Mouse (Mus musculus) testis, adult 2 months (tissue): ENCODE measurements around the gene Zmat5. TPM values are rescaled to one million over a fixed set of nuclear protein-coding genes. Genes with fewer than 3 reads are reported as not detected.

Experiments
- H3K27ac ChIP-seq: fragments of 200-500 bp; 2 replicates; pipeline ENCODE4 v1.5.1; 2012; ENCODE audit warnings: low read depth, low read length; ENCODE audit not compliant: control insufficient read depth, insufficient read depth
- H3K27me3 ChIP-seq: fragments of 200-500 bp; 2 replicates; pipeline ENCODE4 v1.6.1; 2012; ENCODE audit warnings: mild to moderate bottlenecking, low read length, moderate library complexity; ENCODE audit not compliant: control insufficient read depth, insufficient read depth
- H3K36me3 ChIP-seq: fragments of 200-500 bp; 2 replicates; pipeline ENCODE4 v1.6.1; 2012; ENCODE audit warnings: mild to moderate bottlenecking, low read length; ENCODE audit not compliant: control insufficient read depth, insufficient read depth
- H3K4me1 ChIP-seq: fragments of 200-500 bp; 2 replicates; pipeline ENCODE4 v1.6.1; 2012; ENCODE audit warnings: low read length; ENCODE audit not compliant: control insufficient read depth, insufficient read depth
- H3K4me3 ChIP-seq: fragments of 200-500 bp; 2 replicates; pipeline ENCODE4 v1.5.1; 2012; ENCODE audit warnings: low read depth, mild to moderate bottlenecking, low read length, moderate library complexity, mixed read lengths; ENCODE audit not compliant: control insufficient read depth
- CTCF ChIP-seq: fragments of 200-500 bp; IDR thresholded peaks from 2 replicates; pipeline ENCODE4 v1.5.1; 2012; ENCODE audit warnings: low read depth, mild to moderate bottlenecking, inconsistent platforms, low read length, moderate library complexity; ENCODE audit not compliant: control insufficient read depth, insufficient read depth, insufficient replicate concordance
- POLR2A ChIP-seq: fragments of 200-500 bp; IDR thresholded peaks from 2 replicates; pipeline ENCODE4 v1.6.1; 2012; ENCODE audit warnings: low read depth, mild to moderate bottlenecking, inconsistent platforms, low read length, moderate library complexity; ENCODE audit not compliant: control insufficient read depth
- polyA plus RNA-seq: library from polyadenylated mRNA; depleted of rRNA; stranded (reverse); fragments of >200 nt; gene quantifications from 2 replicates; pipeline ENCODE4 v1.2.3, GENCODE M21; 2012

Zmat5 gene
- polyA plus RNA-seq, 1 experiment: 27.4 TPM

GRCm38 (mm10) chr11:4721728-4722127, 17.2 kb downstream of the Zmat5 start:
- Histone ChIP-seq H3K4me3 (no peak overlapping the region), H3K36me3 (no peaks in the 10 kb centered on the region), H3K27me3 (no peaks in the 10 kb centered on the region), H3K4me1 (peaks cover 2% of the 10 kb centered on the region; the same call in 1 of the 2 replicates), H3K27ac (no peak overlapping the region)
- TF ChIP-seq POLR2A: no peak
- no peak for TF ChIP-seq CTCF

GRCm38 (mm10) chr11:4729603-4730002, 25.1 kb downstream of the Zmat5 start:
- H3K27ac ChIP-seq: no peak overlapping the region
- no peaks in the 10 kb centered on the region for H3K36me3 ChIP-seq
- no peaks in the 10 kb centered on the region for H3K27me3 ChIP-seq
- no peak overlapping the region for H3K4me3 ChIP-seq
- H3K4me1 ChIP-seq: no peaks in the 10 kb centered on the region
- TF ChIP-seq CTCF (no peak), POLR2A (no peak)

- Histone ChIP-seq H3K4me3 (no peak overlapping the region), H3K27ac (no peak overlapping the region)
- no peak for TF ChIP-seq POLR2A
- no peak for TF ChIP-seq CTCF
Measured at GRCm38 (mm10) chr11:4730096-4730495, 25.6 kb downstream of the Zmat5 start.

GRCm38 (mm10) chr11:4730913-4731312, 26.4 kb downstream of the Zmat5 start:
- Histone ChIP-seq H3K27ac (no peak overlapping the region), H3K27me3 (no peaks in the 10 kb centered on the region), H3K4me1 (no peaks in the 10 kb centered on the region), H3K36me3 (no peaks in the 10 kb centered on the region), H3K4me3 (no peak overlapping the region)
- TF ChIP-seq POLR2A (no peak), CTCF (no peak)

More at GRCm38 (mm10) chr11:4730096-4730495, 25.6 kb downstream of the Zmat5 start:
- no peaks in the 10 kb centered on the region for H3K36me3 ChIP-seq
- no peaks in the 10 kb centered on the region for H3K27me3 ChIP-seq
- H3K4me1 ChIP-seq: no peaks in the 10 kb centered on the region

- H3K27me3 ChIP-seq: no peaks in the 10 kb centered on the region
- TF ChIP-seq POLR2A (no peak), CTCF (no peak)
- H3K27ac ChIP-seq: no peak overlapping the region
- no peaks in the 10 kb centered on the region for H3K4me1 ChIP-seq
- H3K36me3 ChIP-seq: no peaks in the 10 kb centered on the region
- H3K4me3 ChIP-seq: no peak overlapping the region
Measured at GRCm38 (mm10) chr11:4731781-4732180, 27.3 kb downstream of the Zmat5 start.

- H3K4me3 ChIP-seq: no peak overlapping the region
- TF ChIP-seq CTCF (peak; percentile 15; the same call in 1 of the 2 replicates), POLR2A (no peak)
- H3K36me3 ChIP-seq: no peaks in the 10 kb centered on the region; the same call in 1 of the 2 replicates
- H3K27me3 ChIP-seq: no peaks in the 10 kb centered on the region
- H3K4me1 ChIP-seq: no peaks in the 10 kb centered on the region
- no peak overlapping the region for H3K27ac ChIP-seq
Measured at GRCm38 (mm10) chr11:4734179-4734578, 29.7 kb downstream of the Zmat5 start.

- TF ChIP-seq POLR2A: no peak
- no peak for TF ChIP-seq CTCF
- Histone ChIP-seq H3K4me3 (no peak overlapping the region), H3K27me3 (no peaks in the 10 kb centered on the region), H3K36me3 (no peaks in the 10 kb centered on the region; the same call in 1 of the 2 replicates), H3K27ac (no peak overlapping the region), H3K4me1 (no peaks in the 10 kb centered on the region)
Measured at GRCm38 (mm10) chr11:4736355-4736754, 31.9 kb downstream of the Zmat5 start.

GRCm38 (mm10) chr11:4737682-4738081, 33.2 kb downstream of the Zmat5 start:
- TF ChIP-seq POLR2A: no peak
- TF ChIP-seq CTCF: no peak
- no peaks in the 10 kb centered on the region; the same call in 1 of the 2 replicates for H3K36me3 ChIP-seq
- H3K4me3 ChIP-seq: no peak overlapping the region
- no peak overlapping the region for H3K27ac ChIP-seq
- H3K4me1 ChIP-seq: no peaks in the 10 kb centered on the region
- no peaks in the 10 kb centered on the region for H3K27me3 ChIP-seq
